Mouse (Mus musculus) liver, embryonic 11.5 days (tissue): ENCODE measurements around the gene Mark2. TPM values are rescaled to one million over a fixed set of nuclear protein-coding genes. Genes with fewer than 3 reads are reported as not detected.
A peak's percentile ranks its signal among the peaks of the same experiment; 100 is the strongest.

Experiments
- ATAC-seq: fragments of 200-750 bp; cut with Nextera tagmentation; replicated peaks from 2 replicates; pipeline ENCODE4 v1.8.0; 2017; ENCODE audit warnings: moderate number of reproducible peaks, mild to moderate bottlenecking, moderate TSS enrichment, moderate library complexity; ENCODE audit not compliant: low FRiP score
- DNase-seq: peaks from one replicate; pipeline ENCODE4 v3.0.0-alpha.2; 2017; ENCODE audit warnings: low spot score
- H3K27ac ChIP-seq: fragments of 300-500 bp; sonication (generic); 2 replicates; pipeline ENCODE4 v1.5.1; 2014; ENCODE audit warnings: mild to moderate bottlenecking, low read depth, low read length, control low read depth
- H3K27me3 ChIP-seq: fragments of 300-500 bp; sonication (generic); replicated peaks from 2 replicates; pipeline ENCODE4 v1.6.1; 2014; ENCODE audit warnings: low read length, mixed read lengths; ENCODE audit not compliant: control insufficient read depth, insufficient read depth
- H3K36me3 ChIP-seq: fragments of 300-500 bp; sonication (generic); 2 replicates; pipeline ENCODE4 v1.6.1; 2014; ENCODE audit warnings: mild to moderate bottlenecking, low read length, moderate library complexity, mixed read lengths; ENCODE audit not compliant: control insufficient read depth, insufficient read depth
- H3K4me1 ChIP-seq: fragments of 300-500 bp; sonication (generic); replicated peaks from 2 replicates; pipeline ENCODE4 v1.6.1; 2014; ENCODE audit warnings: low read length, mixed read lengths; ENCODE audit not compliant: control insufficient read depth, insufficient read depth
- H3K4me2 ChIP-seq: fragments of 300-500 bp; sonication (generic); 2 replicates; pipeline ENCODE4 v1.6.1; 2014; ENCODE audit warnings: mild to moderate bottlenecking, control low read depth, moderate library complexity
- H3K4me3 ChIP-seq: fragments of 300-500 bp; sonication (generic); 2 replicates; pipeline ENCODE4 v1.5.1; 2014; ENCODE audit warnings: low read depth, low read length, control low read depth
- H3K9ac ChIP-seq: fragments of 300-500 bp; sonication (generic); 2 replicates; pipeline ENCODE4 v1.6.1; 2014; ENCODE audit warnings: low read depth, low read length, control low read depth
- H3K9me3 ChIP-seq: fragments of 300-500 bp; sonication (generic); 2 replicates; pipeline ENCODE4 v1.6.1; 2016; ENCODE audit warnings: low read length, inconsistent platforms, mixed read lengths; ENCODE audit not compliant: control insufficient read depth
- WGBS: fragments of 180-500 bp; shearing (Covaris S2); extraction: QIAGEN DNeasy Blood & Tissue Kit; methylation state at CpG from one replicate; pipeline ENCODE4 v1.1.7; 2014; 5-methylcytosine and 5-hydroxymethylcytosine counted together
- polyA plus RNA-seq: library from polyadenylated mRNA; unstranded; fragments of >200 nt; fragmentation: Nextera tagmentation; extraction: Ambion mirVana; gene quantifications from 2 replicates; pipeline ENCODE4 v1.2.1, GENCODE M21; 2014

Mark2 gene
- polyA plus RNA-seq, 1 experiment from 2014 or later = 50.3 TPM

GRCm38 (mm10) chr19:7261964-7262363 lies 79.7 kb downstream of the Mark2 start:
- H3K9ac ChIP-seq = no peak overlapping the region
- no peaks in the 10 kb centered on the region for H3K9me3 ChIP-seq
- no peak overlapping the region for H3K27ac ChIP-seq
- no peaks in the 10 kb centered on the region for H3K27me3 ChIP-seq
- no peak overlapping the region for H3K4me3 ChIP-seq
- no peak overlapping the region for H3K4me2 ChIP-seq
- ATAC-seq = no peak
- no peaks in the 10 kb centered on the region for H3K36me3 ChIP-seq
- peaks cover 22% of the 10 kb centered on the region for H3K4me1 ChIP-seq
- no peak for DNase-seq
- WGBS = 82% methylated on average over 3 of the region's 3 CpGs

- H3K9me3 ChIP-seq = no peaks in the 10 kb centered on the region
- H3K27me3 ChIP-seq = no peaks in the 10 kb centered on the region
- no peak overlapping the region for H3K9ac ChIP-seq
- H3K4me2 ChIP-seq = no peak overlapping the region
- ATAC-seq = no peak
- peaks cover 17% of the 10 kb centered on the region for H3K4me1 ChIP-seq
- no peaks in the 10 kb centered on the region for H3K36me3 ChIP-seq
- no peak for DNase-seq
- no peak overlapping the region for H3K27ac ChIP-seq
- H3K4me3 ChIP-seq = no peak overlapping the region
- 87% methylated on average over 1 of the region's 1 CpGs for WGBS
These were observed 80.2 kb downstream of the Mark2 start for GRCm38 (mm10) chr19:7261476-7261875.

GRCm38 (mm10) chr19:7257881-7258280 lies 83.8 kb downstream of the Mark2 start:
- 83% methylated on average over 5 of the region's 5 CpGs for WGBS
- H3K36me3 ChIP-seq = no peaks in the 10 kb centered on the region
- H3K4me3 ChIP-seq = no peak overlapping the region
- H3K4me1 ChIP-seq = no peaks in the 10 kb centered on the region
- H3K4me2 ChIP-seq = no peak overlapping the region
- H3K27me3 ChIP-seq = no peaks in the 10 kb centered on the region
- DNase-seq (no peak), ATAC-seq (no peak)
- H3K27ac ChIP-seq = no peak overlapping the region
- no peak overlapping the region for H3K9ac ChIP-seq
- H3K9me3 ChIP-seq = no peaks in the 10 kb centered on the region

- Histone ChIP-seq H3K27ac (no peak overlapping the region), H3K27me3 (no peaks in the 10 kb centered on the region), H3K4me1 (peaks cover 3% of the 10 kb centered on the region; the same call in 1 of the 2 replicates), H3K9me3 (no peaks in the 10 kb centered on the region), H3K4me2 (no peak overlapping the region), H3K36me3 (no peaks in the 10 kb centered on the region), H3K4me3 (no peak overlapping the region), H3K9ac (no peak overlapping the region)
- WGBS = 60% methylated on average over 3 of the region's 3 CpGs
- ATAC-seq (peak; percentile 46), DNase-seq (no peak)
These were observed 95.6 kb downstream of the Mark2 start for GRCm38 (mm10) chr19:7246021-7246420.

GRCm38 (mm10) chr19:7240782-7241690 lies 100.6 kb downstream of the Mark2 start, which contains the start of gene Naa40:
Naa40 (minus strand) TSS chr19:7241183.
- Histone ChIP-seq H3K4me1 (peaks cover 12% of the 10 kb centered on the region), H3K9me3 (no peaks in the 10 kb centered on the region), H3K27me3 (no peaks in the 10 kb centered on the region), H3K4me2 (peak within 1 kb of the TSS; percentile 77), H3K9ac (peak within 1 kb of the TSS; percentile 89), H3K36me3 (peaks cover 11% of the 10 kb centered on the region; the same call in 1 of the 2 replicates), H3K27ac (peak within 1 kb of the TSS; percentile 84), H3K4me3 (peak within 1 kb of the TSS; percentile 81)
- peak; percentile 97 for ATAC-seq
- WGBS = under 1% methylated on average over 80 of the region's 80 CpGs
- peak; percentile 90 for DNase-seq

- WGBS = 2% methylated on average over 13 of the region's 13 CpGs
- Histone ChIP-seq H3K36me3 (peaks cover 11% of the 10 kb centered on the region; the same call in 1 of the 2 replicates), H3K4me2 (peak overlapping the region; percentile 77), H3K27ac (peak overlapping the region; percentile 84), H3K4me3 (peak overlapping the region; percentile 81), H3K4me1 (peaks cover 12% of the 10 kb centered on the region), H3K9ac (peak overlapping the region; percentile 89), H3K9me3 (no peaks in the 10 kb centered on the region), H3K27me3 (no peaks in the 10 kb centered on the region)
- ATAC-seq = peak; percentile 23
- DNase-seq = peak; percentile 45
These were observed 101.4 kb downstream of the Mark2 start for GRCm38 (mm10) chr19:7240291-7240690.

- H3K4me2 ChIP-seq = peak overlapping the region; percentile 77
- H3K9me3 ChIP-seq = no peaks in the 10 kb centered on the region
- H3K36me3 ChIP-seq = peaks cover 11% of the 10 kb centered on the region; the same call in 1 of the 2 replicates
- peak overlapping the region; percentile 89 for H3K9ac ChIP-seq
- no peak for ATAC-seq
- H3K27me3 ChIP-seq = no peaks in the 10 kb centered on the region
- H3K4me1 ChIP-seq = peaks cover 12% of the 10 kb centered on the region
- DNase-seq = no peak
- peak overlapping the region; percentile 81 for H3K4me3 ChIP-seq
- H3K27ac ChIP-seq = no peak overlapping the region
- 89% methylated on average over 3 of the region's 3 CpGs for WGBS
These were observed 102.1 kb downstream of the Mark2 start for GRCm38 (mm10) chr19:7239574-7239973.

- H3K9ac ChIP-seq = no peak overlapping the region
- H3K36me3 ChIP-seq = peaks cover 16% of the 10 kb centered on the region
- WGBS = 79% methylated on average over 4 of the region's 4 CpGs
- peaks cover 12% of the 10 kb centered on the region for H3K4me1 ChIP-seq
- ATAC-seq = no peak
- H3K4me3 ChIP-seq = no peak overlapping the region
- H3K27me3 ChIP-seq = no peaks in the 10 kb centered on the region
- DNase-seq = no peak
- no peak overlapping the region for H3K27ac ChIP-seq
- H3K4me2 ChIP-seq = no peak overlapping the region
- no peaks in the 10 kb centered on the region for H3K9me3 ChIP-seq
These were observed 104.9 kb downstream of the Mark2 start for GRCm38 (mm10) chr19:7236742-7237141.

- Histone ChIP-seq H3K27me3 (no peaks in the 10 kb centered on the region), H3K9me3 (no peaks in the 10 kb centered on the region), H3K36me3 (peaks cover 16% of the 10 kb centered on the region), H3K4me3 (no peak overlapping the region), H3K27ac (no peak overlapping the region), H3K9ac (no peak overlapping the region), H3K4me1 (peaks cover 9% of the 10 kb centered on the region), H3K4me2 (no peak overlapping the region)
- WGBS = 93% methylated on average over 2 of the region's 2 CpGs
- ATAC-seq (no peak), DNase-seq (no peak)
These were observed 105.6 kb downstream of the Mark2 start for GRCm38 (mm10) chr19:7236011-7236410.
